In the genomic region with DNA sequence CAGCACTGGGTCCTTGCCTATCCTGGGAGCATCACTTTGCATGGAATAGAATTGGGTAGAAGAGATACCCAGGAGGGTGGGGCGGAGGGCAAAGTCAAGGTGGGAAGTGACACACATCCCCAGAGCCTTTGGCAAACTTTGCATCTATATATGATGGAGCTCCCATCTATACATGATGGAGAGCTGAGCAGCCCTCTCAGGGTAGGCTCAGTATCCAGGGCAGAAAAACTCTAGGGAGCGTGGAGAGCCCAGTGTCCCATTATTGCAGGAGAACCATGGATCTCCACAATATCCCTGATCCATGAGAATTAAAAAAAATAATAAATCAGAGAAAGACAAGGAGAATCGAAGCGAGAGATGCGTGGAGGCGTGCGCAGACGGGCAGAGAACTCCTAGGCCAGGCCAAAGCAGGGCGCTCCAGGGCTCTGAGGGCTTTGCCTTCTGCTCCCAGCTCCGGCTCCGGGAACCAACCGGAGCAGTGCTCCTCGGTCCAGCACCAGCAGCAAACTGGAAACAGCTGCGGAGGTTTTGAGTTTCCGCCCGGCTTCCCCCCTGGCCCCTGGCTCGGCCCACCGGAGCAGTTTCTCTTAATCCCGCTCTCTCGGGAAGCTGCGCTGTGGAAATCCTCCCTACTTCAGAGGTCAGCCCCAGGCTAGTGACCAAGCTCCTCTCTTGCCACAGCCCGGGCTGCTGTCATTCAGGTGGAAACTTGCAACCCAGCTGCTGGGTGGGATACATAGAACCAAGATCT, we compare ENCODE assay signal across 15 mouse cellular contexts. TPM values are rescaled to one million over a fixed set of nuclear protein-coding genes. Genes with fewer than 3 reads are reported as not detected.
DNase-seq lines count a peak whose midpoint lies in the region; ATAC-seq and TF ChIP-seq lines count a peak whose summit lies in the region.
"Had no signal": no experiment of that assay in that cellular context is flagged by ENCODE, and none has a peak within 500 bp of the region (broad histone marks: within the 10 kb centered on the region; RNA-seq: fewer than 3 reads in every experiment).

No protein-coding gene starts in this region.

- no peak overlapping the region for H3K9ac ChIP-seq in hindbrain, embryonic 11.5 days (ENCODE audit: low read depth, low read length)
- H3K9ac ChIP-seq in hindbrain, embryonic 14.5 days: no peak overlapping the region
- H3K9ac ChIP-seq in stomach, embryonic 14.5 days (replicated peaks; ENCODE audit: low read depth, low read length): no peak overlapping the region
- no peak overlapping the region for H3K9ac ChIP-seq in stomach, postnatal 0 days (ENCODE audit: low read length)
- H3K9ac ChIP-seq: liver, embryonic 12.5 days had no signal

- WGBS in hindbrain, embryonic 11.5 days: 61% methylated on average over 22 of the region's 22 CpGs
- WGBS in hindbrain, embryonic 14.5 days: 68% methylated on average over 22 of the region's 22 CpGs
- 44% methylated on average over 22 of the region's 22 CpGs for WGBS in stomach, embryonic 14.5 days
- WGBS in stomach, postnatal 0 days: 52% methylated on average over 22 of the region's 22 CpGs
- WGBS in limb, embryonic 10.5 days: 34% methylated on average over 22 of the region's 22 CpGs

- ATAC-seq in hindbrain, embryonic 11.5 days (ENCODE audit: low FRiP score): no peak
- no peak for ATAC-seq in hindbrain, embryonic 14.5 days (ENCODE audit: low FRiP score)
- ATAC-seq in stomach, embryonic 14.5 days (ENCODE audit: insufficient number of reproducible peaks, insufficient read depth, low FRiP score, low read depth): 0 out of 2 replicates have a peak, but pooled peaks have one; percentile 23
- ATAC-seq in stomach, postnatal 0 days (ENCODE audit: low FRiP score, low TSS enrichment): no peak
- ATAC-seq: liver, embryonic 12.5 days had no signal

- no peak for TF ChIP-seq CTCF in stomach, postnatal 0 days (IDR thresholded peaks at IDR 0.05; ENCODE audit: low read depth)

- no peaks in the 10 kb centered on the region for H3K9me3 ChIP-seq in hindbrain, embryonic 11.5 days (ENCODE audit: control insufficient read depth, low read length)
- H3K9me3 ChIP-seq in hindbrain, embryonic 14.5 days (ENCODE audit: control insufficient read depth, low read length): no peaks in the 10 kb centered on the region
- no peaks in the 10 kb centered on the region for H3K9me3 ChIP-seq in stomach, embryonic 14.5 days (ENCODE audit: control insufficient read depth, low read depth, low read length)
- no peaks in the 10 kb centered on the region for H3K9me3 ChIP-seq in stomach, postnatal 0 days (ENCODE audit: control insufficient read depth, low read length)
- no peaks in the 10 kb centered on the region for H3K9me3 ChIP-seq in limb, embryonic 10.5 days (replicated peaks)
- H3K9me3 ChIP-seq: liver, embryonic 12.5 days had no signal

- H3K4me3 ChIP-seq in hindbrain, embryonic 11.5 days (ENCODE audit: low read depth, low read length): no peak overlapping the region
- H3K4me3 ChIP-seq in hindbrain, embryonic 14.5 days (replicated peaks; ENCODE audit: low read length): no peak overlapping the region
- H3K4me3 ChIP-seq in stomach, embryonic 14.5 days (ENCODE audit: low read depth, low read length): no peak overlapping the region
- no peak overlapping the region for H3K4me3 ChIP-seq in stomach, postnatal 0 days (ENCODE audit: low read depth, low read length)
- H3K4me3 ChIP-seq in limb, embryonic 10.5 days: peak overlapping the region; percentile 28
- H3K4me3 ChIP-seq: liver, embryonic 12.5 days; myocyte had no signal

- H3K4me1 ChIP-seq in hindbrain, embryonic 11.5 days (replicated peaks; ENCODE audit: control insufficient read depth, insufficient read depth, low read length): no peaks in the 10 kb centered on the region
- no peaks in the 10 kb centered on the region for H3K4me1 ChIP-seq in hindbrain, embryonic 14.5 days (replicated peaks; ENCODE audit: control insufficient read depth, insufficient read depth, low read length)
- 0 out of 2 replicates have a peak, but pooled peaks cover 7% of the 10 kb centered on the region for H3K4me1 ChIP-seq in stomach, embryonic 14.5 days (ENCODE audit: control insufficient read depth, insufficient read depth, low read length)
- H3K4me1 ChIP-seq in stomach, postnatal 0 days (replicated peaks; ENCODE audit: control insufficient read depth, insufficient read depth): no peaks in the 10 kb centered on the region
- H3K4me1 ChIP-seq in limb, embryonic 10.5 days: peaks cover 31% of the 10 kb centered on the region
- H3K4me1 ChIP-seq: liver, embryonic 12.5 days had no signal

- H3K36me3 ChIP-seq in hindbrain, embryonic 11.5 days (ENCODE audit: control insufficient read depth, insufficient read depth, low read length): no peaks in the 10 kb centered on the region
- no peaks in the 10 kb centered on the region for H3K36me3 ChIP-seq in hindbrain, embryonic 14.5 days (replicated peaks; ENCODE audit: control insufficient read depth, insufficient read depth)
- no peaks in the 10 kb centered on the region for H3K36me3 ChIP-seq in stomach, embryonic 14.5 days (ENCODE audit: control insufficient read depth, insufficient read depth, low read length)
- H3K36me3 ChIP-seq in stomach, postnatal 0 days (ENCODE audit: control insufficient read depth, insufficient read depth, low read length): no peaks in the 10 kb centered on the region
- H3K36me3 ChIP-seq in limb, embryonic 10.5 days: no peaks in the 10 kb centered on the region
- H3K36me3 ChIP-seq: liver, embryonic 12.5 days had no signal

- H3K4me2 ChIP-seq in hindbrain, embryonic 11.5 days (replicated peaks; ENCODE audit: low read depth, low read length): no peak overlapping the region
- no peak overlapping the region for H3K4me2 ChIP-seq in hindbrain, embryonic 14.5 days (replicated peaks)
- H3K4me2 ChIP-seq in stomach, embryonic 14.5 days (replicated peaks; ENCODE audit: low read depth, low read length): no peak overlapping the region
- H3K4me2 ChIP-seq in stomach, postnatal 0 days (replicated peaks; ENCODE audit: low read depth): no peak overlapping the region
- H3K4me2 ChIP-seq: liver, embryonic 12.5 days had no signal

- no peaks in the 10 kb centered on the region for H3K27me3 ChIP-seq in hindbrain, embryonic 11.5 days (ENCODE audit: control insufficient read depth, insufficient read depth, low read length)
- no peaks in the 10 kb centered on the region for H3K27me3 ChIP-seq in hindbrain, embryonic 14.5 days (ENCODE audit: control insufficient read depth, insufficient read depth, low read length)
- H3K27me3 ChIP-seq in stomach, embryonic 14.5 days (ENCODE audit: control insufficient read depth, insufficient read depth, low read length): no peaks in the 10 kb centered on the region
- no peaks in the 10 kb centered on the region for H3K27me3 ChIP-seq in stomach, postnatal 0 days (ENCODE audit: control insufficient read depth, insufficient read depth, low read length)
- H3K27me3 ChIP-seq in limb, embryonic 10.5 days (ENCODE audit: low read depth, poor library complexity, severe bottlenecking): peaks cover 46% of the 10 kb centered on the region
- H3K27me3 ChIP-seq: liver, embryonic 12.5 days had no signal

- DNase-seq in hindbrain, embryonic 11.5 days (ENCODE audit: low spot score): peak; percentile 37
- no peak for DNase-seq in hindbrain, embryonic 14.5 days (ENCODE audit: low spot score)
- no peak for DNase-seq in stomach, postnatal 0 days (ENCODE audit: low spot score)
- peak; percentile 86 for DNase-seq in limb, embryonic 10.5 days (ENCODE audit: low spot score)
- no peak for DNase-seq in right cerebral cortex, postnatal 10 days (ENCODE audit: low spot score in 2 of 2)
- DNase-seq in left cerebral cortex, adult 11 months (ENCODE audit: low spot score): no peak
- DNase-seq: cerebellum, adult 9-10 months; layer of hippocampus, adult 9-11 months; lung, postnatal 4 days had no signal

- no peak overlapping the region for H3K27ac ChIP-seq in hindbrain, embryonic 11.5 days (ENCODE audit: low read depth, low read length)
- H3K27ac ChIP-seq in hindbrain, embryonic 14.5 days: no peak overlapping the region
- H3K27ac ChIP-seq in stomach, embryonic 14.5 days (ENCODE audit: low read length): no peak overlapping the region
- H3K27ac ChIP-seq in stomach, postnatal 0 days (replicated peaks): no peak overlapping the region
- H3K27ac ChIP-seq in limb, embryonic 10.5 days: peak overlapping the region; percentile 50
- H3K27ac ChIP-seq: liver, embryonic 12.5 days had no signal

- no peak for TF ChIP-seq EP300 in stomach, postnatal 0 days (optimal IDR thresholded peaks at IDR 0.05)

RNA-seq across cellular contexts. Expression of a gene that starts 54.7 kb away (rescaled TPM):
- polyA plus RNA-seq in hindbrain, embryonic 11.5 days (2014; fragmentation: Nextera tagmentation; extraction: Ambion mirVana): not detected in 2 replicates
- polyA plus RNA-seq in hindbrain, embryonic 14.5 days (2014; fragmentation: Nextera tagmentation; extraction: Ambion mirVana): not detected in 2 replicates
- not detected in 2 replicates for polyA plus RNA-seq in stomach, embryonic 14.5 days (2014; fragmentation: Nextera tagmentation; extraction: Ambion mirVana)
- polyA plus RNA-seq in stomach, postnatal 0 days (2015; fragmentation: Nextera tagmentation; extraction: Ambion mirVana): not detected in 2 replicates
- not detected in 2 replicates for polyA plus RNA-seq in limb, embryonic 10.5 days (2016; fragmentation: Nextera tagmentation; extraction: Ambion mirVana)
- polyA plus RNA-seq: brain, embryonic 14.5 days; gonadal fat pad, adult 2 months; heart, embryonic 16.5 days; liver, embryonic 12.5 days; myocyte had no signal

Comparison
In these comparisons a context has a peak if more than half of its experiments do, and no peak if none do; other contexts are left out.
1. DNase-seq: peak in hindbrain, embryonic 11.5 days (single experiment) and limb, embryonic 10.5 days (single experiment); none in hindbrain, embryonic 14.5 days (single experiment), stomach, postnatal 0 days (single experiment), right cerebral cortex, postnatal 10 days (0 of 2) and left cerebral cortex, adult 11 months (single experiment).